Mouse (Mus musculus): ENCODE results near the gene Ptprg.

DNA sequence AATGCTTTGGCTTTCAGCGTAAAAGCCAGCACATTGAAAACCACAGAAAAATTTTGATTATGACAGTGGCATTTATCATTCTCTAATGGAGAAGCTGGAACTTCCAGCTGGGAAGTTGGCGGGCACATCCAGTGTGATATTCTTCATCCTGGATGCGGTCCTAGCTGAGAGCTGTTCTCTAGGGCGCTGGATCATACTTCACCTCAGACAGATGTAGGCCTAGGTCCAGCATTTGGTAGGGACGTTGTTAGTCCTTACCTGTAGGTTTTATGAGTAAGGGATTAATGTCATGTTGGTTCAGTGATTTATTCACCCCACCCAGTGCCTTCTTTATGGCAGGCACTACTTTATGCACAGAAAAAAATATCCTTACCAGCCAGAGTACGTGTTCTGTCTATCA, 444.2 kb downstream of the Ptprg start:
- TF ChIP-seq CTCF (IDR thresholded peaks at IDR 0.05) (no peak), EP300 (IDR thresholded peaks at IDR 0.05; ENCODE audit: insufficient read depth, low read depth, low read length) (no peak)
